Mouse (Mus musculus) kidney, adult 2 months (tissue): Measurements from ENCODE around the gene Sebox.

Source experiments
- CTCF ChIP-seq: fragments of 200-500 bp; conservative IDR thresholded peaks from 2 replicates; pipeline ENCODE4 v1.5.1; 2011; ENCODE audit warnings: low read depth, mild to moderate bottlenecking, control low read depth, low read length, moderate library complexity, mixed read lengths; ENCODE audit not compliant: insufficient read depth, insufficient read length
- POLR2A ChIP-seq: fragments of 200-500 bp; IDR thresholded peaks from one replicate; pipeline ENCODE4 v1.6.1; 2011; ENCODE audit warnings: low read depth, low read length, control low read depth

DNA sequence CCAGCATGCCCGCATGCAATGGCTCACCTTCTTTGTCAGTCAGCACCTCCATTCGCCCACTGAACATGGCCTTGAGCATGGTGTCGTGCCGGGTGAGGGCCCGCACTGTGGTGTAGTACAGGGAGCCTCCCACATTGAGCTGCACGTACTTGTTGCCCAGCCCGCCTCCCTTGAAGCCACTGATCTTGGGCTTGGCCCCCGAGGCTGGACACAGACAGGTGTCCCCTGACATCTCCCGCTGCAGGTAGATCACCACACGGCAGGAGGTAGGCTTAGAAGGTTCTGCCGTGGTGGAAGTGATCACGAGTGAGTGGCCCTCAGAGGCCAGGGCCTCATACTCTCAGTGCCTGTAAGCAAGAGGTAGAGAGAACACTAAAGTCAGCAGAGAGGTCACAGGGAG, 26.8 kb downstream of the Sebox start:
- TF ChIP-seq POLR2A, result no peak
- no peak for TF ChIP-seq CTCF
